Mouse (Mus musculus) kidney, adult 9 months (tissue): ENCODE results near the gene Tas2r102.

Experiments
- DNase-seq: peaks from one replicate; pipeline ENCODE4 v3.0.0; 2022

Gene Tas2r102

DNA sequence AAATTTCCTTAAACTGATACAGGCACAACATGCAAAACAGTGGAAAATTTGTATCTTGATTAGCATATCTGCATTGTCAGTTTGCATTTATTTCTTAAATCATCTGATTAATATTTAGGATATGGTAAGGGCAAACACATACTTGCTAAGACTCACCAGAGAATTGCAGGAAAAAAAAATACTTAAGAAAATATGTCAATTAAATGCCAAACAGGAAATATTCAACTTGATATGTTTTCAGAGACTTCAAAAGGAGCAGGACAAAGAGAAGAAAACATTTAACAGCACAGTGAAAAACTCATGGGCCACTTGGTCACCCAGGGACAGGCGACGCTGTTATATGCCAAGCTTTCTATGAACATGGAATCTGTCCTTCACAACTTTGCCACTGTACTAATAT, at the start of gene Tas2r102:
Gene Tas2r102 (plus strand): TSS at position 301 of the 400 bp plus-strand sequence.
- DNase-seq = no peak

DNA sequence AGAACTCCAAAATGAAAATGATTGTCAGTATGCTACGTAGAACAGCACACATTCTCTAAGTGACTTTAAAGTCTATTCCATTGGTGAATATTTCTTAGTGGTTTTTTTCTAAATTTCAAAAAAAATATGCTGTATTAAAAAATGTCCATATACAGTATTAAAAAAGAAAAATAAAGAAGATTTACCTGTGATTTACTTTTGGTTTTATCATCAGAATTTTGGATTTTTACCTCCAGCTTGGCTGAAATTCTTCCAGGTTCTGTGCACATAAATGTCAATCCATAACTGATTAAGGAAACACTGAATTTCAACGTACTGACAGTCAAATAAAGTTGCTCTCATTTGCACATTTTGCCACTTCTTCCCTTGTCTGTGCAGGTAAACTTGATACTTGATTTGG, 24.0 kb upstream of the Tas2r102 start, which contains the start of gene Tas2r115:
Gene Tas2r115 (minus strand): TSS at position 101 of the 400 bp plus-strand sequence.
- DNase-seq = no peak

GRCm38 (mm10) chr6:132750206-132750605, 11.7 kb upstream of the Tas2r102 start:
- DNase-seq = no peak

- no peak for DNase-seq
Measured at GRCm38 (mm10) chr6:132754430-132754829, 7.5 kb upstream of the Tas2r102 start, which contains the start of gene Tas2r124. TSS of gene Tas2r124 (plus strand) at chr6:132754730.

DNA sequence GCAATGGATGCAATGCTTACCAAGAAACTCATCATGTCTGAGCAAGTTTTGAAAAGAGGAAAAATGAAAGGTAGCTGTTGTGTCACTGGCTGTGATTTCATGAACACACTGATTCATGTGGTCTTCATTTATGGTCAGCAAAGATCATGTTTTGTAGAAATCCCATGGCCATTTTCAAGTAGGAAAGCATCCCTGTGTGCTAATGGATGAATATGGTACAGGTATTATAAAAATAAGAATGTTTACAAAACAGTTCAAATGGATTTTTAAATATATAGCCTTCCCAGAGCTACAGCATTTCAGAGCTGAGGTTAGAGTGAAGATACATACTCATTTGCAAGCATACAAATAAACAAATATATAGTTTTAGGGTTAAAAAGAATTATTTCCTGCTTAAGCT, 16.1 kb downstream of the Tas2r102 start, which contains the start of gene Tas2r136:
Gene Tas2r136 (minus strand): TSS at position 101 of the 400 bp plus-strand sequence.
- DNase-seq = no peak

DNA sequence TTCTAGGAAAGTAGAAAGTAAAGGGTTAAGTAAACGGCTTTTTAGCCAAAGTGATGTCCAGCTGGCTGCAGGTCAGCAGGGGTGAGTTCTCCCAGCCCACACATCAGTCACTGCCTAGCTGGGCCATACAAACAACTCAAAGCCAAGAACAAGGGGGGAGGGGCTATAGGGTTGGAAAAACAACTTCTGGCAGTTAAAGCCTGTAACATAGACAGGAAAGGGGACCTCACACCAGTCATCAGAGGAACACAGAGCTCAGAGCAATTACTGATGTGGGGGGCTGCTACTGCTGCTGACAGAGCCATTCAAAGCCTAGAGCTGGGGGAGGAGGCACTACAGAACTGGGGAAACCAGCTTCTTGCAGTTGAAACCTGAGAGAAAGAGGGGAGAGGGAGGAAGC, 33.5 kb downstream of the Tas2r102 start:
- DNase-seq = no peak

DNA sequence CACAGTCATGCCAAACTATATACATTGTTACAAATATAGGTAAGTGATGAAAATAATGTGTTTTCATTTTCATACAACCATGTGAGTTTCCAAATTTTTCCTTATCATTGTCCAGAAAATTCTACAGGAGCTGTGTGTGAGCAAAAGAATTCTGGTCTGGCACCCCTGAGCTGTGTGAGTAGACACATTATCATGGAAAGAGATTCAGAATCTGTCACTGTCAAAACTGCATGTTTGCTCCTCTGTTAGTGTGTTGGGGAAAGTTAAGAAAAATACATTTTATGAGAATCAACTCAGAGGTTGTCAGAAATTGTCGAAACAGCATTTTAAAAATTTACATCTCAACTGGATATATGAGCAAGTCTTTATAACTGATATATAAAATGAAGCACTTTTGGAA, 40.6 kb downstream of the Tas2r102 start, which contains the start of gene Tas2r117:
Gene Tas2r117 (plus strand): TSS at position 301 of the 400 bp plus-strand sequence.
- no peak for DNase-seq
